Mouse (Mus musculus): Measurements from ENCODE around the gene Abcc8. TPM values are rescaled to one million over a fixed set of nuclear protein-coding genes. Genes with fewer than 3 reads are reported as not detected.

Abcc8 gene
- polyA plus RNA-seq, 1 experiment = not detected

DNA sequence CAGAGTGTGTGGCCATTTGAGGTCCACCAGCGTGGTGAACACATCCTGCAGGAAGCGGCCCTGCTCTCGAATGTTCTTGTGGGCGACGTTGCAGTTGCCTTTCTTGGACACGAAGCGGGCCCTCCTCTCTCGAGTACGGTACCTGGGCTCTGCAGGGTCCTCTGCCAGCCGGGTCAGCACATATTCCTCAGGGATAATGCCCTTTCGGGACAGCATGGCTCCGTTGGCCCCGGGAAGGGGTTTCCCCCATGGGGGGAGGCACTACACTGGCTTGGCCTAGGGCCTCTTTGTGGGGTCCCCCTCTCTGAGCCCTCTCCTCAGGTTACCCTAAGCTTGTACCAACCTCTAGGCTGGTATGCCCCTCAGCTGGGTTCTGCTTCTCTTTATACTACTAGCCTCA lies 80.2 kb downstream of the Abcc8 start:
- Histone ChIP-seq H3K36me3 (replicated peaks; ENCODE audit: low read length) (no peaks in the 10 kb centered on the region), H3K4me1 (peaks cover 25% of the 10 kb centered on the region), H3K4me3 (replicated peaks) (peak overlapping the region; percentile 29), H3K27me3 (replicated peaks) (peaks cover 92% of the 10 kb centered on the region), H3K9me3 (peaks cover 23% of the 10 kb centered on the region)
- no peak for TF ChIP-seq GATA1 (IDR thresholded peaks at IDR 0.05; ENCODE audit: borderline replicate concordance, low read length)
- TF ChIP-seq FLI1 (IDR thresholded peaks at IDR 0.05; ENCODE audit: low read length) = no peak

DNA sequence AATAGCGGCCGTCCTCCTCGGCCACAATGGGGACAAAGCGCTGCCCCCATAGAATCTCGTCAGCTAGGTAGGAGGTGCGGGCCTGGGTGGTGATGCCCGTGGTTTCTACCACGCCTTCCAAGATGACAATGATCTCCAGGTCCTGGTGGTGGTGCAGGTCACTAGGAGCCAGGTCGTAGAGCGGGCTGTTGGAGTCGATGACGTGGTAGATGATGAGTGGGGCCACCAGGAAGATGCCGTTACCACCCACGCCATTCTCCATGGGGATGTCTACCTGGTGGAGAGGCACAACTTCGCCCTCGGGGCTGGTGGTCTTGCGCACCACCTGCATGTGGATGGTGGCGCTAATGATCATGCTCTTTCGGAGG lies 80.9 kb downstream of the Abcc8 start:
- H3K9me3 ChIP-seq = peaks cover 23% of the 10 kb centered on the region
- peaks cover 90% of the 10 kb centered on the region for H3K27me3 ChIP-seq (replicated peaks)
- H3K4me3 ChIP-seq (replicated peaks) = no peak overlapping the region
- no peak for TF ChIP-seq FLI1 (IDR thresholded peaks at IDR 0.05; ENCODE audit: low read length)
- TF ChIP-seq GATA1 (IDR thresholded peaks at IDR 0.05; ENCODE audit: borderline replicate concordance, low read length) = no peak
- H3K36me3 ChIP-seq (replicated peaks; ENCODE audit: low read length) = no peaks in the 10 kb centered on the region
- H3K4me1 ChIP-seq = peaks cover 25% of the 10 kb centered on the region

DNA sequence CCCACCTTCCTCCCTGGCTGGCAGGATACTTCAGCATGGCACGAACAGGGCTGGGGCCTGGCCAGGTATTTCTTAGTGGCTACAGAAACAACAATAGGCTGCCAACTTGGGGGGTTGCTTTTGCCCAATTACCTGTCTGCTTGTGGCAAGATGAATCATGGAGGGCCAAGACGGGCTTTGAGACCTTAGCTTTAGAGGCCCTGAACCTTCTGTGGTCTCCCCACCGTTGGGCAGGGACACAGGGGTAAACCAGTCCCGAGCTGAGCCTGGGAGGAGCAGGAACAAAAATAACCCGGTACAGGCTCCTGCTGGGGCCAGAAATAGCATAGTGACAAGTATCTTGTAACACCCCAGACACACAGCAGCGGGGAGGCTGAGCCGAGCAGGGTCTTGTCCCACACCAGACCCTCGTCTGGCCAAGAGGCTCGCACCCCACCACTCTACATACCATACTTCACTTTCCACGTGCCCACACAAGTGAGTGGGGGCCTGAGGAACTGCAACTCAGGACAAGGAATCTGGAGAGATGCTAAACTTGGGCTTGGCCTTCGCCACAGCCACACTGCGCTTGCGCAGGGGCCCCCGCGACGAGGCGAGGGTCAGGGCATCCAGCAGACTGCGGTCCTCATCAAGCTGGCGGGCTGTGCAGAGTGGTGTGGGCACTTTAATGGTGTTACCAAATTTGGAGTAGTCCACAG lies 81.5 kb downstream of the Abcc8 start:
- no peak for TF ChIP-seq FLI1 (IDR thresholded peaks at IDR 0.05; ENCODE audit: low read length)
- no peak for TF ChIP-seq GATA1 (IDR thresholded peaks at IDR 0.05; ENCODE audit: borderline replicate concordance, low read length)
- H3K4me1 ChIP-seq = peaks cover 25% of the 10 kb centered on the region
- peaks cover 91% of the 10 kb centered on the region for H3K27me3 ChIP-seq (replicated peaks)
- peaks cover 23% of the 10 kb centered on the region for H3K9me3 ChIP-seq
- H3K36me3 ChIP-seq (replicated peaks; ENCODE audit: low read length) = no peaks in the 10 kb centered on the region
- no peak overlapping the region for H3K4me3 ChIP-seq (replicated peaks)

DNA sequence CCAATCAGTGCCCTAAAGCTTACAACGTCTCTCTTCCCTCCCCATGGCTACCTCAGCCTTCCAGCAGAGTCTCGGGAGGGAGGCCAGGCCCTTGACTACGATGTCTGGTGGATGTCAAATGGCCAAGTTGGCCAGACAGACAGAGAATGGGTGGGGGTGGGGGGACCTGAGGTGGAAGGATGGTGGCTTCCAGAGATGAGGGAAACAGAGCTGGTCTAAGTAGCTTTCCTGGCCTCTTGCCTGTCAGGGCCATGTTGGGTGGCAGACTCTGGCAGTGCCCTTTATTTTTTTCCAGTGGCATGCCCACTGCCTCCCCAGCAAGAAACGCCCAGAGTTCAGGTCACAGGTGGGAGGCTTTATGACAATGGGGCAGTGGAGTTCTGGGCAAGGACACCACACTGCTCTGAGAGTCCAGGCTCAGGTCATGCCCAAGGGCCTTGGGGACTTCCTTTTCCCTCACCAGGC lies 82.5 kb downstream of the Abcc8 start:
- TF ChIP-seq GATA1 (IDR thresholded peaks at IDR 0.05; ENCODE audit: borderline replicate concordance, low read length) (no peak), FLI1 (IDR thresholded peaks at IDR 0.05; ENCODE audit: low read length) (no peak)
- H3K4me1 ChIP-seq = peaks cover 25% of the 10 kb centered on the region
- H3K4me3 ChIP-seq (replicated peaks) = no peak overlapping the region
- H3K27me3 ChIP-seq (replicated peaks) = peaks cover 90% of the 10 kb centered on the region
- H3K9me3 ChIP-seq = peaks cover 17% of the 10 kb centered on the region
- H3K36me3 ChIP-seq (replicated peaks; ENCODE audit: low read length) = no peaks in the 10 kb centered on the region

DNA sequence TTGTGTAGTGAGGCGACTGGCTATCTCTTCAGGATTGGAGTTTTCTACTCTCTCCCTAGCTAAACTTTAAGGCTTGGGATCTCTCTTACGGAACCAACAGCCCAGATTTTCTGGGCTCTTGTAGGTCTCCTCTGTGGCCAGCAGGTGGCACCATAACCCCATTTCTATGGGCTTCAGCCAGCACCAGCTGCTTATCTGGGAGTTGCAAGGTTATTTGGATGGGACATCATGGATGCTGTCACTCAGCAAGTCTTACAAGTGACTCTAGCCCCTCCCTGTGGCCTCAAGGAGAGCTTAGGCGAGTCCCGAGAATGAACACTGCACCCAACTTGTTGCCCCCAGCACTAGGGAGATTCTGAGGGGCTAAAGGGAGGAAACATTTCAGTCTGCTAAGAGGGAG lies 83.7 kb downstream of the Abcc8 start:
- no peak for TF ChIP-seq GATA1 (IDR thresholded peaks at IDR 0.05; ENCODE audit: borderline replicate concordance, low read length)
- TF ChIP-seq FLI1 (IDR thresholded peaks at IDR 0.05; ENCODE audit: low read length) = no peak
- Histone ChIP-seq H3K4me1 (peaks cover 25% of the 10 kb centered on the region), H3K9me3 (peaks cover 15% of the 10 kb centered on the region), H3K36me3 (replicated peaks; ENCODE audit: low read length) (no peaks in the 10 kb centered on the region), H3K27me3 (replicated peaks) (peaks cover 87% of the 10 kb centered on the region), H3K4me3 (replicated peaks) (no peak overlapping the region)

DNA sequence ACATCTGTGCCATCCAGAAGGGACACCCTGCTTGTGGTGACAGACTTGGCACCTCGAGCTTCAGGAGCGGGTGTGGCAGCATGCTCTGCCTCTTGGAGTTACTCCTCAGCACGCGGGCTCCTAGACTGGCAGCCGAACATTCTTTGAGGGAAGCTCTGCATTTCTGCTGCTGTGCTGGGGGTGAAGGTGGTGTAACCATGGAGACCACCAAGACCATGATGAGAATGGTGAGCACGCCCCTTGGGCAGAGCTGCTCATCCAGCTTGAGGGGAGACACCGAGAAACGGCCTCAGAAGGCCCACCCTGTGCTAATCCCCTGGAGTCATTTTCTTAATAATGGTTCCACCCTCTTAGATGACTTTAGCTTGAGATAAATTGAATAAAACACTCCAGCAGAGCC lies 87.0 kb downstream of the Abcc8 start:
- H3K4me3 ChIP-seq (replicated peaks) = no peak overlapping the region
- peaks cover 62% of the 10 kb centered on the region for H3K27me3 ChIP-seq (replicated peaks)
- TF ChIP-seq GATA1 (IDR thresholded peaks at IDR 0.05; ENCODE audit: borderline replicate concordance, low read length) (no peak), FLI1 (IDR thresholded peaks at IDR 0.05; ENCODE audit: low read length) (no peak)
- H3K36me3 ChIP-seq (replicated peaks; ENCODE audit: low read length) = no peaks in the 10 kb centered on the region
- 0 out of 2 replicates have a peak, but pooled peaks cover 5% of the 10 kb centered on the region for H3K9me3 ChIP-seq
- H3K4me1 ChIP-seq = peaks cover 17% of the 10 kb centered on the region

DNA sequence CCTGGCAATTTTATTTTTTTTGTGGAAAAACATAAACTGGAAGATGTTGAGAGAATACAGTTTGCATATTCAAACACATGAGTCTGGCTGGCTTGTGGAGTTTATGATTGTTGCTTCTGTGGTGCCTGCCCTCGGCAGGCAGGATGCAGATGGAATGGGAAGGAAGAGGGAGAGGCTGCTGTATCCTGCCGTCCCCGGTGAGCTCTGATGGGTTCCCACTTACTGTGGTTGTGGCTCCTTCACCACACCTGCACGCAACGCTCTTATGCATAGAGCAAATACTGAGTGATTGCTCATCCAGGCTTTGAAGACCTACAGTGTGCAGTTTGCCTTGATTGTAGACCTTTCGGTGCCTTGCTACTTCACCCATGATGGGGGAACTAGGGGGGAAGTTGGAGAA lies 91.6 kb downstream of the Abcc8 start:
- no peak overlapping the region for H3K4me3 ChIP-seq (replicated peaks)
- TF ChIP-seq GATA1 (IDR thresholded peaks at IDR 0.05; ENCODE audit: borderline replicate concordance, low read length) = no peak
- TF ChIP-seq FLI1 (IDR thresholded peaks at IDR 0.05; ENCODE audit: low read length) = no peak

DNA sequence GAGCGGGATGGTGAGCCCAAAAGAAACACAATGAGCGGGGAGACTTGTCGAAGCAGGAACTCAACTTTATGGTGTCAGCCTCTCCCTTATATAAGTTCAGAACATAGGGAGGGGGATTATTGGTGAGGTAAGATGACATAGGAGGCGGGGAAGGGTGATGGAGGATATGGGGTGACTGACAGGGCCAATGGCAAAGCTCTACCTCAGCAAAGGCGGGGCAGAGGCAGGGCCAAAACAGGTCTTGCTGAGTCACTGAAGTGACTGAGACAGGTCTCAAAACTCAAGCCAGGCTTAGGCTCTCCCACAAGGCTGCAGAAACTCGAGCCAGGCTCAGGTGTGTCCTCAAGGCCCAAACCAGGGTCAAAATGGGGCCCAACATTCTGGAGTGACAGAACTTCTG lies 93.5 kb downstream of the Abcc8 start:
- H3K9me3 ChIP-seq = 0 out of 2 replicates have a peak, but pooled peaks cover 5% of the 10 kb centered on the region
- H3K4me1 ChIP-seq = peaks cover 74% of the 10 kb centered on the region
- H3K36me3 ChIP-seq (replicated peaks; ENCODE audit: low read length) = peaks cover 56% of the 10 kb centered on the region
- TF ChIP-seq FLI1 (IDR thresholded peaks at IDR 0.05; ENCODE audit: low read length) (no peak), GATA1 (IDR thresholded peaks at IDR 0.05; ENCODE audit: borderline replicate concordance, low read length) (no peak)
- H3K27me3 ChIP-seq (replicated peaks) = peaks cover 9% of the 10 kb centered on the region
- no peak overlapping the region for H3K4me3 ChIP-seq (replicated peaks)

More for the DNA sequence above, 91.6 kb downstream of the Abcc8 start:
- H3K4me1 ChIP-seq = peaks cover 58% of the 10 kb centered on the region
- 0 out of 2 replicates have a peak, but pooled peaks cover 5% of the 10 kb centered on the region for H3K9me3 ChIP-seq
- H3K36me3 ChIP-seq (replicated peaks; ENCODE audit: low read length) = peaks cover 38% of the 10 kb centered on the region
- peaks cover 23% of the 10 kb centered on the region for H3K27me3 ChIP-seq (replicated peaks)

DNA sequence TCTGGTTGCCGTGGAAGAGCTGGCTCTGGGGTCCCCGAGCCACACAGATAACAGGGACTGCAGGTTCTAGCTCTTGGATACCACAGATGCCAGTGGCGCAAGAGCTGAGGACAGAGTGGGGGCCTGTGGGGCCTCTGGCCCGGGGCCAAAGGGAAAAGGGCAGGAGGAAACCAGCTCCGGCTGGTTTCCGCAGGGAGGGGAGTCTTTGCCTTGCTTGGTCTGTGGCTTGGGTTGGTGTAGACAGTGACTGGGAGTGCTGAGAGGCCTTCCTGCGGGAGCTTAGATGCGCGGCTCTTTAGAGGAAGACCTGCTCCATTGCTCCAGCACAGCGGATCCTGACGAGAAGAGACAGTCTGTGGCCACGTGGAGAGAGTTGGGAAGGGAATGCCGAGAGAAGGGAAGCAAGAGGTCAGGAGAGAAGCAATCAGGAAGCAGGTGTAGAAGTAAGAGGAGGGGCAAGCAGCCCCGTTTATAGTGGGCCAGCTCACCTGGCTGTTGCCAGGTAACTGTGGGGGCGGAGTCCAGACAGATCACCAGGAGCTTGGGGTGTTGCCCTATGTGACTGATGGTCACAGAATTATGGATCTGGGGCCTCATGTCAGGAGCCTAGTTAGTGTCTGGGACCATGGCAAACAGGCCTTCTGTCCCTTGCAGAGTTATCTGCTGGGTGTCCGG lies 94.9 kb downstream of the Abcc8 start:
- H3K4me3 ChIP-seq (replicated peaks) = no peak overlapping the region
- H3K27me3 ChIP-seq (replicated peaks) = no peaks in the 10 kb centered on the region
- H3K36me3 ChIP-seq (replicated peaks; ENCODE audit: low read length) = peaks cover 70% of the 10 kb centered on the region
- TF ChIP-seq FLI1 (IDR thresholded peaks at IDR 0.05; ENCODE audit: low read length) (no peak), GATA1 (IDR thresholded peaks at IDR 0.05; ENCODE audit: borderline replicate concordance, low read length) (no peak)
- peaks cover 85% of the 10 kb centered on the region for H3K4me1 ChIP-seq
- H3K9me3 ChIP-seq = 0 out of 2 replicates have a peak, but pooled peaks cover 5% of the 10 kb centered on the region

DNA sequence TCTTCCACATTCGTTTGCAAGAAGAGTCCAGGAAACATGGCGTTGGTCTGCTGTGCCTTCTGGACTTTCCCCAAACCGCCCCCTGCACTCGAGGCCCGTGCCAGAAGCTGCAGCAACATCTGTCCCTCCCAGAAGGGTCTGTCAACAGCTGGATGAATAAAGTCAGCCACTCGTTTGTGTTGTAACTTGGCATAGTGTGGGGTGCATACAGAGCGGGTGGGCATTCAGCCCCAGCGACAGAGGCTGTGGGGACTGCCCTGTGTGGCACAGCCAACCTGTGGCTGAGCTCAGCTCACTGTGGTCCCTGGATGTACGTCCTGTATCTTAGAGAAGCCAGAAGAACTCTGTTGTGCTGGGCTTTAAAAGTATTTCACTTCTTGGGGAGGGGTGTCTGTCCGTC lies 95.8 kb downstream of the Abcc8 start:
- no peak overlapping the region for H3K4me3 ChIP-seq (replicated peaks)
- H3K4me1 ChIP-seq = peaks cover 89% of the 10 kb centered on the region
- H3K36me3 ChIP-seq (replicated peaks; ENCODE audit: low read length) = peaks cover 80% of the 10 kb centered on the region
- no peaks in the 10 kb centered on the region for H3K27me3 ChIP-seq (replicated peaks)
- TF ChIP-seq GATA1 (IDR thresholded peaks at IDR 0.05; ENCODE audit: borderline replicate concordance, low read length) = no peak
- no peak for TF ChIP-seq FLI1 (IDR thresholded peaks at IDR 0.05; ENCODE audit: low read length)
- H3K9me3 ChIP-seq = 0 out of 2 replicates have a peak, but pooled peaks cover 5% of the 10 kb centered on the region

Data from megakaryocyte, embryonic 14.5 days (primary cell).